Mouse (Mus musculus): ENCODE measurements at regions not wholly inside any gene's neighbourhood (a gene's known extent, or its start where the extent isn't known, plus 50 kb on each side); places are given as distances from the start of the nearest gene placed in this dataset.
A peak's percentile ranks its signal among the peaks of the same experiment; 100 is the strongest.

- DNase-seq = no peak
These were observed 53.8 kb upstream of the Tbx18 start for GRCm38 (mm10) chr9:87784872-87785271.

- DNase-seq = no peak
These were observed 80.7 kb upstream of the Tbx18 start for GRCm38 (mm10) chr9:87811746-87812145.

GRCm38 (mm10) chr9:87822276-87822675 is 91.2 kb upstream of the Tbx18 start:
- peak; percentile 33 to 44 for DNase-seq

GRCm38 (mm10) chr9:87824691-87825230 is 93.7 kb upstream of the Tbx18 start:
- DNase-seq = no peak

GRCm38 (mm10) chr9:87843898-87844297 is 112.8 kb upstream of the Tbx18 start:
- peak; percentile 71 to 72 for DNase-seq

- no peak for DNase-seq
These were observed 113.4 kb upstream of the Tbx18 start for GRCm38 (mm10) chr9:87844453-87844852.

GRCm38 (mm10) chr9:87848882-87849281 is 117.8 kb upstream of the Tbx18 start:
- DNase-seq = no peak

- no peak for DNase-seq
These were observed 119.1 kb upstream of the Tbx18 start for GRCm38 (mm10) chr9:87850133-87850532.

DNA sequence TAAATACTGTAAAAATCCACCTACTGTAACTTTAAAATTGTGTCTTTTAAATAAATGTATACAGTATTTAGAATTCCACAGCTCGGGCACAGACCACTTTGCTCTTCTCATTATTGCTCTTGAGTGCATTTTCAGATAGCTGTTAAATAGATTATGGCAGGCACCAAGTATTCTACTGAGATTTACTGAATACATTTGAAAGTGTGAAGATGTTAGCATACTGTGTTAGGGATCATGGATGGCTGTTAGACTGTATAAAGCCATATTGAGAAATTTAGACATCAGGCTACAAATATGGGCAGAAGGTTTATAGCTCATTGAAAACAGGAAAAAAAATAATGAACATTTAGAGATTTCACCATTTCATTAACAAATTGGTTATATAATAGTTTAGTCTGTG is 130.5 kb upstream of the Tbx18 start:
- no peak for DNase-seq

DNA sequence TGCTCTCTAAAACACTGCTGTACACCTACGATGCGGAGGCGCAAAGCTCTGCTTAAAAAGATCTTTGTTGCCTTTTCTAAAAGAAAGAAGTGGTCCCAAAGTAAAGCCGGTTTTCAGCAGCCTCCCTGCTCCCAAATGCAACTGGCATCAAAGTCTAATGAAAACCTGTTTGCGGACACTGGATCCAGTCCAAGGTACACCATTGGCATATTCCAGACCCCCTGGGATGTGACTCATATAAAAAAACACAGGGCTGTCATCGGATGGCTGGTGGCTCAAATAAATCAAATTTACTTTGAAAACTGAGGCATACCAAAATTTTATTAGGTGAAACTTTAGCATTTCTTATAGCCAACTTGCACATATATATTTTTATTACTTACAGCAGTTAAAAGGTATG is 134.2 kb upstream of the Tbx18 start:
- peak in 1 of 2 experiments; percentile 3 for DNase-seq

GRCm38 (mm10) chr9:87872384-87872905 is 141.4 kb upstream of the Tbx18 start:
- DNase-seq = no peak

GRCm38 (mm10) chr9:87882587-87882986 is 151.5 kb upstream of the Tbx18 start:
- no peak for DNase-seq

GRCm38 (mm10) chr9:87883069-87883468 is 152.0 kb upstream of the Tbx18 start:
- DNase-seq = no peak

- no peak for DNase-seq
These were observed 163.0 kb upstream of the Tbx18 start for GRCm38 (mm10) chr9:87894051-87894450.

DNA sequence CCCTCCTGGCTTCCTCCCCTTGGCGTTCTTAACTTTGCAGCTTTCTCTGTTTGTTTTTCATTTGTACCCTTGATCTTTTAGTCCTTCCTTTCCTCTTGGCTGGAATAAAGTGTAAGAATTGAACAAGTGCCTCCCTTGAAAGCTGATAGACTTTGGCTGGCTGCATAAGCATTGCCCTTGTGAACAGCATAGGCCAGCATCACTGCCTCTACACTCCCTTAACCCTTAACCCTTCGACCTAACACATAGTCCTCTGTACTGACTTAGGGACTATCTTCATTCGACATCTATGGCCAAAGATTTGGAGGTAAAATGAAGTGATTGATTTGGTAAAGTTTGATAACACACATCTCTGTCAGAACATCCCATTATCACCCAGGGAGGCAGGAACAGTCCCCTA is 163.5 kb upstream of the Tbx18 start:
- DNase-seq = no peak

DNA sequence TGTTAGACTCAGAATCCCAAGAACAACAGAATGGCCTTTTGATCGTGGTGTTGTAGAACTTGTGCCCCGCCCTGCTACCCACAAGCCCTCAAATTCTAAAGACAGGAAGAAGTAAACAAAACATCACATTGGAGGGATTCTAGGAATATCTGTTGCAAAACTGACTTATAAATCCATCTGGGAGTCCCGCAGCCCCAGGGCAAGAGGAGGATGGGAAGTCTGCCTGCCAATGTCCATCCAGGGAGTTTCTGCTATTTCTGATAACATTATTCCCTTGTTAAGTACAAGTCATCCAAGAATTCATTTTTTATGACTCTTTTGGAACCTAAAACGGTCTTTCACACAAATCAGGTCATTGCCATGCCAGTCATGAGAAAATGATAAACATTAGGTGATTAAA is 164.5 kb upstream of the Tbx18 start:
- no peak for DNase-seq

DNA sequence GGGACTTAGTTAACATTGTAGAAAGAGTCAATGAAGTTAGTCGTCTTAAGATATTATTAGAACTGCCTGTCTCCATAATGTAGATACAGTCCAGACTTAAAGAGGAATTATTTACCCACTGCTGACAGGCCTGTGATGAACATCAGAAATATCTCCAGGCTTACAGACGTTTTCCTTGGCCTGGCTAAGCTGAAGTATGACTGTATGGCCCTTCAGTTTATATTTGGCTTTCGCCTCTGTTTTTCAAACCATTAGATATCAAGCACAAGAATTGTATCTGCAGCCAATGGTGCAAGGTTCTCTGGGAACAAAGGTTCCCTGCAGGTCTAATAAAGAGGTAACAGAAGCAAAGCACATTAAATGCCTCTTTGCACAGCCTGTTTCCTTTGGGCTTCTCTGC is 166.3 kb upstream of the Tbx18 start:
- no peak for DNase-seq

- no peak for DNase-seq
These were observed 168.3 kb upstream of the Tbx18 start for GRCm38 (mm10) chr9:87899368-87899767.

DNA sequence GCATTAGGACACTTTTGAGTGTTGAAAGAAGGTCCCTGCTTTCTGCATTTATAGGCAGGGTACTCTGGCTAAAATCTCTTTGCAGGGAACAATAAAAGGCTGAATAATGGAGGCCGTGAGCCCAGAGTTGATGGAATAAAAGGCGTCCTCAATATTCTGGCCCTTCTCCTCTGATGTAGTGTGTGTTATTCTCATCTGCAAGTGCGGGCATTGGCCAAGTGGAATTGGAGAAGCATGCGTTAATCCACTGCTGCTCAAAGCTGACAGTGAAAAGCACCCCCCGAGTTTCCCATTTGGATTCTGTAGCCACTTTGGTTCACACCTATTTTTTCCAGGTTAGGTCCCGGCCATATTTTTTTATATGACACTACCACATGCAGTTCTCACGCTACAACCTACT is 168.7 kb upstream of the Tbx18 start:
- DNase-seq = no peak

DNA sequence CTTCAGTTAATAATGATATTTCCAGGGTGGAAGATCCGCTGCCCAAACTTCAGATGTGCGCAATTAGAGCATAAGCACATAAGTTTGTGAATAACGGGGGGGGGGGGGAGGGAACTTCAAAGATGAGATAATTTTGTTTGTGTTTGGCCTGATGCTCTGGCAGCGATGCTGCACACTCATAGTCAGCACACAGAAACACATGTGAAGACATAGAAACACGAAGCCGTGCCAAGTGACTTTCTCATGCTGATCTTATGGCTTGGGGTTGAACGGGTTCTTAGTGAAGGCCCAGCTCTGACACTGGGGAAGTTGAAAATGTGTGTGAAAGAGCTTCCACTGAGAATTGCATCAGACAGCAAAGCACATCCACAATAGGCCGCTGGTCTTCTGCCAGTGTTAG is 190.2 kb upstream of the Tbx18 start:
- no peak for DNase-seq

DNA sequence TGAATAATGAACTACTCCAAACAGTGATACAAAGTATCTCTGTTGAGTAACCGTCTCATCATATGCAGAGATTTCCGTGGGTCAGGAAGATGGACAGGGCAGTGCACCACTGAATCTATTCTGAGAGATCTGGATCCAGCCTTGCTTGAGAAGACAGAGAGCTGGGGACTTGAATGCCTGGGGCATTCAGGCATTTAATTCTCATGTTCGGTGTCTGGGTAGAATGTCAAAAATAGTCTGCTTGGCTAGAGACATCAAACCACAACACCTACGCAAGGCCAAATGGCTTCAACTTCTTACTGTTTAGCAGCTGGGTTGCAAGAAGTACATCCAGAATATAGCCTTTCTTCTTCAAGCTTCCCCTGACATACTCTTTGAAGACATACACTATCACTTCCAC is 194.1 kb upstream of the Tbx18 start:
- DNase-seq = no peak

- DNase-seq = no peak
These were observed 202.2 kb upstream of the Tbx18 start for GRCm38 (mm10) chr9:87933230-87933629.

GRCm38 (mm10) chr9:87952426-87952825 is 221.4 kb upstream of the Tbx18 start:
- no peak for DNase-seq

DNA sequence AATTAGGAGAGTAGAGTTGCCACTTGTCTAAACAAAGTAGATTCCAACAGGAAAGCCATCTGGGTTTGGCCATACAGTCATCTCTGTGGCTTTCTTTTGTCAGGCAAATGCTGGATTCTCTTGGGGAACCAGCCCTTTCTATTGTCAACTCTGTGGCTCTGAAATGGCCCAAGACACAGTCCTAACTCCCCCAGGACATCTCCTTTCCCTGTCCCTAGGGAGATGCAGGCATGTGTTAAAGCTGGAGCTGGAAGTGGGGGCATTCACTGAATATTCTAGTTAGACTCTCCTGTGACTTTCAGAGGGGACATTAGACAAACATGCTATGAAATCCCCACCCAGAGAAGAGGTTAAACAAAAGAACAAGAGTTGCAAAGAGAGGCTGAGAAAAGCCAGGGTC is 223.9 kb upstream of the Tbx18 start:
- no peak for DNase-seq

DNA sequence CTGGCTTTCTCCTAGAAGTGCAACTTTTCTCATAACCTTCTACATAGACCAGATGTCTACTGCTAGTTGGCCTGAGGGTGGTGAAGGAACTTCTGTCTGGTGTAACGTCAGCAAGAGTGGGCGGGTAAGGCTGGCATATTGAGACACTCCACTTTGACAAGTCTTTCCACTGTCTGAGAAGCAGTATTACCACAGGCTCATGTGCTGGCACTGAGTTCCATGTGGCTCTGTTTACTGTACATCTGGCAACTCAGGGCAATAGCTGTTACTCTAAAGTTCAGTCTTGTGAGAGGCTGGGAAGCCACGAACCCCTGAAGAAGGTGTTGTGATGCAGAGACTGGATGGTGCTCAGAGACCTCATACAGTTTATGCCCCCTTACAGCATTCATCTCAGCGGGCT is 230.7 kb upstream of the Tbx18 start:
- no peak for DNase-seq
